Mouse (Mus musculus) yolk sac, embryonic 10.5 days (tissue): ENCODE measurements around the gene Gnai2.
"Not testable (repeated sequence)": the region's sequence is repeated elsewhere in the genome, so short reads cannot be mapped to it uniquely, and the experiment has no call there.

ENCODE experiments used
- DNase-seq: peaks from one replicate; pipeline ENCODE4 v3.0.0-alpha.2; 2017; ENCODE audit warnings: low spot score

Gene Gnai2

GRCm38 (mm10) chr9:107635279-107636028 is at the start of gene Gnai2:
TSS of gene Gnai2 (minus strand) at chr9:107635367.
- peak; percentile 99 for DNase-seq

GRCm38 (mm10) chr9:107682405-107682804 is 47.2 kb upstream of the Gnai2 start:
- no peak for DNase-seq

- DNase-seq: no peak
Measured at GRCm38 (mm10) chr9:107679501-107679900, 44.3 kb upstream of the Gnai2 start, which contains the start of gene Gnat1. TSS of gene Gnat1 (minus strand) at chr9:107679712.

DNA sequence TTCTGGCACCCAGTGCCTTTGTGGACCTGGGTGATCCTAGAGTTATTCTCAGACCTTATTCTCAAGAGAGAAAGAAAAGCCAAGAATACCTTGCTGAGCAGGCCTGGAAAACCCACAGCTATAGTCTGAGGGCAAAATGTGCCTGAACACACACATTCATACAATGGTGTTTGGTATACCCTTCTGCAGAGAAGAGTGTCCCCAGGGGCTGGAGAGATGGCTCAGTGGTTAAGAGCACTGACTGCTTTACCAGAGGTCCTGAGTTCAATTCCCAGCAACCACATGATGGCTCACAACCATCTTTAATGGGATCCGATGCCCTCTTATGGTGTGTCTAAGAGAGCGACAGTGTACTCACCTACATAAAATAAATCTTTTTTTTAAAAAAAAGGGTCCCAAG is 43.7 kb upstream of the Gnai2 start:
- no peak for DNase-seq

GRCm38 (mm10) chr9:107677819-107678526 is 42.8 kb upstream of the Gnai2 start:
- not testable (repeated sequence) for DNase-seq

- no peak for DNase-seq
Measured at GRCm38 (mm10) chr9:107677091-107677784, 42.1 kb upstream of the Gnai2 start.

DNA sequence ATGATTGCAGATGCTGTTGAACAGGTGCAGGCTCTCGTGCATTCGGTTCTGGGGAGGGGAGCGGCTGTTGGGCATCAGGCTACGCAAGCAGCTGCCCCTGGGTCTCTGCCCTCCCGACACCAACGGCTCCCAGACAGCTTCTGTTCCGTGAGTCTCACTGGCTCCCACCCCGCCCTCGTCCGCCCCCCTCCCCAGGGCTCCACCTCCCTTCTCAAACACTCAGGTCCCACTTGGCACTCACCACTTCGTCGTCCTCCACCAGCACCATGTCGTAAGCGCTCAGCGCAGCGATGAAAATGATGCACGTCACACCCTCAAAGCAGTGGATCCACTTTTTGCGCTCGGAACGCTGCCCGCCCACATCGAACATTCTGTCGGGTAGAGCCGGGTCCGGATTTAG is 41.1 kb upstream of the Gnai2 start:
- no peak for DNase-seq

- peak; percentile 65 for DNase-seq
Measured at GRCm38 (mm10) chr9:107675671-107676301, 40.6 kb upstream of the Gnai2 start.

DNA sequence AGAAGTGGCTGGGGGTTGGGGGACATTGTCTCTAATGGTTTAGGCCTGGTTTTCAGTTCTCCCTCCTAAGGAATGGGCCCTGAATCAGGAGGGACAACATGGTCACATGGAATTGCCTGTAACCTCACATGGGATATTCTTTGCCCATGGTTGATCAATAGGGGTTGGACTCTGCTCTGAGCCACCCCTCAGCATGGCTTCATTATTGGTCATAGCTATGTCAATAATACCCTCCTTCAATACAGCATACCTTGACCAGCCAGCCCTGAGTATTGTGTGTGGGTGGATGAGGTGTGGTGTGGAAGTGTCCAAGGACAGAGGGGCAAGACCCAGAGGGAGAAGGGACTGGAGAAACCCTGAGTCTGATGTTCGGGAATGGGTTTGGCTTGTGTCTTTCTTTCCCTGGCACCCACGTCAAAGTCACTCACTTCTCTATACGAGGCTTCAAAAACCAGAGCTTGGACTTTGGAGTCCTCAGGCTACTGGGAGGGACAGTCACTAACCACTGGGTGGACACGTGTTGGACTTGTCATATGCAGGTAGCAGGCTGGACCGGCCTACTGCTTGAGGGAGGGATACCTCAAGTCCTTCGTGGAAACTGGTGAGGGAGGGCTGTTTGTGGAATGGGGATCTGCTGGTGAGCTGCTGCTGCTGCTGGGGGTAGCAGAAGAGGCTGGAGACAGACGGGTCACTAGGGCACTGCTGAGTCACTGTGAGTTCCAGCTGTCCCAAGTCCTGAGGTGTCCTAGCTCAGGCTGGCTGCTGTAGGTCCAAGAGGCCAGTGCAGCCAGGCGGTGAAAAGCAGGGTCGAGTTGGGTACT is 39.7 kb upstream of the Gnai2 start:
- DNase-seq: peak; percentile 59

- no peak for DNase-seq
Measured at GRCm38 (mm10) chr9:107670259-107670658, 35.1 kb upstream of the Gnai2 start.

DNA sequence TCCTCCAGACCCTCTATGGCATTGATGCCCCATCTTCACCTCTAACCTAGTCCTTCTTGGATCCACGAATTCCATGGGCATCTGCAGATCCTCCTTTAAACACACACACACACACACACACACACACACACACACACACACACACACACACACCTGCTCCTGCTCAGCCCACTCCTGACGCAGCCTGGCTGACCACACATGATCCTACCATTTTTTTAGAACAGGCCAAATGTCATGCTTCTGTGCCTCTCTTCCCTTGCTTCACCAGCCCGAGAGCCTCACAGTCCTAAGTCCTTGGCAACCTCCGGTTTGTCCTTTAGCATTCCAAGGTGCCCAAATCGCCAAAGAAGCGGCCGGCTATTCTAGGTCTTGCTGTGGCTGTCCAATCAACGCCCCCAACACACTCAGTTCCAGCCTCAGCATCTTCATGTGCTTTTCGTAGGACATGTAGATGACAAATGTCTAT is 34.3 kb upstream of the Gnai2 start, which contains the start of gene Slc38a3:
Slc38a3 (minus strand) TSS at position 51 of the 466 bp plus-strand sequence.
- DNase-seq: no peak

GRCm38 (mm10) chr9:107668916-107669315 is 33.7 kb upstream of the Gnai2 start:
- DNase-seq: no peak

DNA sequence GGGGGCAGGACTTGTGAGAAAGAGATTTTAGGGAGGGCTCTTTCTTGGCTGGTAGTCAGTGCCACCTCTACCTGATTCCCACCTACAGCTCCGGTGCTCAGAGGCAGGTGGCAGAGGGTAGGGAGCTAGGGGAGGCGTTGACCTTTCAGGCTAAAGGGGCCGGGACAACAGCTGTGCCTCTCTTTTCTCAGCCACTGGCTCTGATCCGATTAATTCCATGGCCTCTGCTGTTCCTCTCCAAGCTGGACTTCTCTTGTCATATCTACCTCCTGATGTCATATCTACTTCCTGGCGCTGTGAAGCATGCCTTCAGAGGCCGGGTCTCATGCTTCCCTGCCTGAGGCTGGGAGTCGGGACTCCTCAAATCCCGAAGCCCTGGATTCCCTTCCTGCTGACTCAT is 32.8 kb upstream of the Gnai2 start:
- DNase-seq: no peak

GRCm38 (mm10) chr9:107667219-107667618 is 32.1 kb upstream of the Gnai2 start:
- DNase-seq: peak; percentile 84

- no peak for DNase-seq
Measured at GRCm38 (mm10) chr9:107666751-107667205, 31.6 kb upstream of the Gnai2 start.

DNA sequence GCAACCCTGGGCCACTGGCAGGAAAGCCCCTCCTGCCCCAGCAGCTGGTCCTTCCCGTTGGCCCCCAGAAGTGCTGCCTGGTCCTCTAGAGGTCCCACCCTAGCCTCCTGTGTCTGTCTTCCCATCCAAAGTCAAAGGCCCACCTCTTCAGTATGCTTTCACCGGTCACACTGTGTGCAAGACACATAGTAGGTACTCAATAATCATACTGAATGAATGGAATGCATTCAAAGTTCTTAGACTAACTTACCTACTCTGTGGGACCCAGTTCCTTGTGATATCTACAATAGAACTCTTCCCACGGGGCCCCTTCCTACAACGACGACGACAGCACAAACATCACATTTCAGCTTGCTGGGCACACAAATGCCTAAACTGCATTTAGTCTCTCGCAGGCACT is 30.1 kb upstream of the Gnai2 start:
- DNase-seq: no peak

DNA sequence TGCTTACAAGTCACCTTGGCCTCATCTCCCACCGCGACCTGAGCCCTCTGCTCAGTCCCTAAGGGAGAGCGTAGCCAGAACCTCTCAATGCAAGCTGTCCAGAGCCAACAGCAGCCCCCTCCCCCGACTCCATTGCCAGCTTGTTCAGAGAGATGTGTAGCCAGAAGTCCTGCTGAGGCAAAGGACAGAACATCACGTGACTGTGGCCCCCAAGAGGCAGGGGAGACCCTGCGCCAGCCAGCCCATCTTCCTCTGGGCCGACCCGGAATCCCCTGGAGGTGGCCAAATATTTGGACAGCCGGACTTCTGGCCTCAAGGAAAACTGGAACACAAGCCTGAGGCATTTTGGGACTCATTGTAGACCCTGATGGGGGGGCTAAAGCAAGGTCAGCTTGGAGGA is 28.4 kb upstream of the Gnai2 start:
- DNase-seq: no peak

GRCm38 (mm10) chr9:107662342-107662741 is 27.2 kb upstream of the Gnai2 start:
- DNase-seq: no peak

DNA sequence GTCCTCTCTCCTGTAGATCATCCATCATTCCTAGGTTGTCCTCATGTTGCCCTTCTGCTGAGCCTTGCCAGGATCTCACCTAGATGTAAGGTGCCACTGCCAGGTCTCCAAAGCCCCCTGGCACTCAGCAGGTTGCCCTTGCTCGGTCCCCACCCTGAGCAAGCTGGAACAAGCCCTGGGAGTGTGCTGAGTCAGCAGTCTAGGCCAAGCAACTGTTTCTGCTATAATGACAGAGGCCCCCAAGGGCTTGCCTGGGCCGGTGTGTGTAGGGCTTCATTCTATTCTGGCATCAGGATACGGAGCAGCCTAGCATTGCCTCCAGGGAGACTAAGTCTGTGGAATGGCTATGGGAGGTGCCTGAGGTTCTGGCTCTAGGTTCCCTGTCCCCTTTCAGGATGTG is 25.6 kb upstream of the Gnai2 start:
- no peak for DNase-seq

DNA sequence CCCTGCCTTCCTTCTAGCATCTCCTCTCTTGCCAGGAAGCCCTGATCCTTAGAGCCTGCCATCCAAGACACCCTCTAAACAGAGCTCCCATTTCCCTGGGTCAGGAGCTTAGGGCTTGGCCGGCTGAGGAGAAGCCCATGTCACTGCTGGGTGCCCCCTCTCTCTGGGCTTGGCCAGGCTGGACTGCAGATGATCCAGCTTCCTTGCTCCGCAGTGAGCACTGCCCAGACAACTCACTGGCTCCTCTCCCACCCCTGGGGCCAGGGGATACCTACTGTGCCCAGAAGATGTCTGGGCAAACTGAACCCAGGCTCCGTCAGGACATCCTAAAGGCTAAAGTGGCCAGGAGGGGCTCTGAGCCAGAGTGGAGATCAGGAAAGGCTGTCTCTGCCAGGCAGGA is 24.8 kb upstream of the Gnai2 start:
- no peak for DNase-seq

- no peak for DNase-seq
Measured at GRCm38 (mm10) chr9:107659551-107659950, 24.4 kb upstream of the Gnai2 start.
